Mouse (Mus musculus): Measurements from ENCODE around the gene Snd1.

Snd1 gene

DNA sequence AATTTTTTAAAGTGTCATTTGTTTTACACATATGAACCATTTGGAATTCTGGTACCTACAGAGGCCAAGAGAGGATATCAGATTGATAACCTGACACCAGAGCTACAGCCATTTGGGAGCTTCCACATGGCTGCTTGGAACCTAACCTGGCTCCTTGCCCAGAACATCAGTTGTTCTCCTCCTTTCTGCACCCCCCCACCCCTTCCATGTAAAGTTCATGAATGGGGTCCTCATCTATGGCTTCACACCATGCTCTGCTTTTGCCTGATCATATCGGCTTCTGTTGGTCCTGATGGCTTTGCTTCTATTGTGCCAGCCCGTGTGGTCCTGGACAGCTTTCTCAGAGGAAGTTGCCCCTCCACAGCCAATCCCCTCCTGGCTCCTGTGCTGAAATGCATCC lies 156.0 kb downstream of the Snd1 start:
- in situ Hi-C loops (cut with MboI, MseI), result no loop called here

DNA sequence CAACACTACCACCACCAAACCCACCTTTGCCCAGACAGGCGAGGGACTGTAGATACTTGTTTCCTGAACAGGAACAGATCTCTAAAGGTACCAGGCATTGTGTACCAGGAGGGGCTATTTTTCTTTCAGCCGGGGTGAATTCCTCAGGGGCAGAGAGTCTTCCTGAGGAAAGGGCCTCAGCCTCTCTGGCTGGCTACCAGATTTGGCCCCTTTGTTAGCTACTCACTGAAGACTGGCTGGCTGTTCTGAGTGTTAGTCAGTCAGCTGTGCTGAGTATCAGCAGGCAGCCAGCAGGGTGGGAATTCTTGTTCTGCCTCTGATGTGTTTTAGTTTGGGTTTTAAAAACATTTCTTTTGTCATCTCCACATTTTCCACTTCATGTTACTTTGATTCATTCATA lies 158.2 kb downstream of the Snd1 start:
- in situ Hi-C loops (cut with MboI, MseI), result no loop called here

DNA sequence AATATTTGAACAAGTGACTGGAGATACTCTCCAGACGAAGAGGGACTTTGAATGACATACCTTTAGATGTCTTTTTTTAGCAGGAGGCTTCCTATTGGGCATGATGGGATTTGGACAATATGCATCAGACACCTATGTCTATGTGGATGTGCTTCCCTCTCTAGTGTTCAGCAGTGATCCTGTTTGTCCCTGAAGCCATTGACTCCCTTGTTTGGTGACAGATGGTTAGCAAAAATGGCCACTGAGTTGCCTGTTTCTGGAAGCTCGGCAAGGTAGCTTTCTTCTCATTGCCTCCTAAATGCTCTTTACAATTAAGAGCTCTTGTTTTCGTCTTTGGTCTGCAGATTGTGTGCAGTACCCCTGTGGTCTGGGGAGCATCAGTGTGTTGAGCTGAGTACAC lies 158.7 kb downstream of the Snd1 start:
- in situ Hi-C loops (cut with MboI, MseI), result no loop called here

DNA sequence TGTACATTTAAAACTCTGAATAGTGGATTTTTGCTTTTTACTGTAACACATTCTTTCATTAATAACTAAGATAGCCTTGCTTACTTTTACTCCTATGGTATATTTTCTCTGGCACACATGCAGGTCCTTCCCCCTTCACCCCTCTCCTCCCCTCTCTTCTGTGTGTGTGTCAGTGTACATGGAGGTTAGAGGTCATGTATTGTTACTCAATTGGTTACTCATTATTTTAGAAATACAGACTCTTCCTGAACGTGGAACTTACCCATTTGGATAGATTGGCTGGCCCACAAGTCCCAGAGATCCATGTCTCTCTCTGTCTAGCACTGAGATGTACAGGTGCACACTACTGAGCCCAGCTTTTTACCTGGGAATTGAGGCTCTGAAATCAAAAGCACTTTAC lies 160.2 kb downstream of the Snd1 start:
- in situ Hi-C loops (cut with MboI, MseI), result no loop called here

DNA sequence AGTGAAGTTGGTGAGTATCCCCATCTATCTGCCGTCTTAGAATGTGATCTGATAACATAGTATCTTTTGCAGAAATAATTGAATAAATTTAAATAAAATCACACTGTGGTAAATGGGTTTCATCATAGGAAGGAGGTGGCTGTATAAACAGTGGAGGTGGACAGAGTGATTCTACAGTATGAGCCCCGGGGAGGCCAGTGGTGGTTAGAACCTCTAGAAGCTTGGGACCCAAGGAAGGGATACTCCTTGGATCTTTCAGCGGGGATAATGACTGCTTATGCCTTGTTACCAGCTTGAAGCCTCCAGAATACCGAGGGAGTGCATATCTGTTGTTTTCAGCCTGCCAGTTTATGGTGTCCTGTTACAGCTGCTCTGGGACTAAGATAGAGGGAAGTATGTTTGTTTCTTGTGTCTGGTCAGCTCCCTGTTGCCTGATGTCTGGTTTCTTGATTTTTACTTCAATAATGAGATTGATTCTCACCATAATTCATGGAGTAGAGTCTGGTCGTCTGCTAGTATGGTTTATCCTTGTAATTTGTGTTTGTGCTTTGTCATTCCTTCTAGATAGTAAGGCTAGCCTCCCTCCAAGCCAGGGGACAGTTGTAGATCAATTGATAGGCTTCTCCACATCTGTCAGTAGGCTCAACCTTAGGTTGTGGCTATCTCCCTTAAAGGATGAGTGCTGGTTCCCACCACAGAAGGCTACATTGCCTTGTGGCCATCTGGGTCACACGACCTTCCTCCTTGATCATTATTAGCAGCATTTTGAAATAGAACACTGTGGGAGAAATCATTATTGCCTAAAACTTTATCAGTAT lies 160.8 kb downstream of the Snd1 start:
- in situ Hi-C loops (cut with MboI, MseI), result no loop called here

DNA sequence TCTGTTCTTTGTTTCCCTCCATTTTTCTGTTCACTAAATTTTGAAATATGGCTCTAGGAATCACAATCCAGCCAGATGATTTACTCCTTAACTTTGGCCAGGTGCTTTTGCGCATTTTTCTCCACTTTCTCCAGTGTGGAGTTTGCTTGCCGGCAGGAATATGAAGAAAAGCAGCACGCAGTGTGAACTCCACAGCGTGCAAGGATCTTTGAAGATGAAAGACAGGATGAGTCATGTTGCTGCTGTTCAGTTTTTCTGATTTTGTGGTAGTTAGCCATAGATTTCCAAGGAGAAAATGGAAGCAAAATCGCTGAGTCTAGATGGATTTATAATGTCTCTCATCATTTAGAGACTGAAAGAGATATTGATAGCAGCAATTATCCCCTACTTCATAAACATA lies 165.1 kb downstream of the Snd1 start:
- in situ Hi-C loops (cut with MboI, MseI), result no loop called here

DNA sequence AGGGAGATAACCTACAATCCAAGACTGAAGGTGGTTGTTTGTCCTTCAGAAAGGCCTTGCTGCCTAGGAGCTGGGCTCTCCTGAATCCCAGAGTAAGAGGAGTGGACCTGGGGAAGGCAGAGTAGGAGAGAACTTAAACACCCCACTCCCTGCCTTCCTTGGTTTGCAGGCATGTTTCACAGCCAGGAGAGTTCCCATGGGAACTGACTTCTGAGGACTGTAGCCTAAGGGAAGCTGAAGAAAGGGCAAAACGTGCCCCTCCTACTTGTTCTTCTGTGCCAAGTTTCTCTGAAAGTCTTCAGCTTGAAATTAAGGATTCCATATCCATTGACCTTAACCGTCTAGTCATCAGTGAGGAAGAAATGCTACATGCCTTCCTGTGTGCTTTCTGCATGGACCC lies 168.0 kb downstream of the Snd1 start:
- in situ Hi-C loops (cut with MboI, MseI), result no loop called here

DNA sequence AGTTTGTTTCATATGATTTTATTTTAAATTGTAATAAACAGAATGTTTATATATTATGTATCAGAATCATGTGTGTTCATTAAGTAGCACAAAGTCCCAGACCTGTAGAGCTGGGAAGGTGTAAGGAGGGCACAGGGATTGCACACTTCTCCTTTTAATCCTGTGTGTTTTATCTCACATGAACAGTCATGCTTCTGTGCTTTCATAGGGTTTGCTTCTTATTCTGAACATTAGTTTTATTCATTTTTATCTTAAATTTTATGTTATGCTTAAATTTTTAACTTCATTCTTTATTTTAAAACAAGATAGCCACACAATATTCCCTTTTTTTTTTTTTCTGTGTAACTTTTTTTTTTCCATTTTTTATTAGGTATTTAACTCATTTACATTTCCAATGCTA lies 170.3 kb downstream of the Snd1 start:
- in situ Hi-C loops (cut with MboI, MseI), result no loop called here

DNA sequence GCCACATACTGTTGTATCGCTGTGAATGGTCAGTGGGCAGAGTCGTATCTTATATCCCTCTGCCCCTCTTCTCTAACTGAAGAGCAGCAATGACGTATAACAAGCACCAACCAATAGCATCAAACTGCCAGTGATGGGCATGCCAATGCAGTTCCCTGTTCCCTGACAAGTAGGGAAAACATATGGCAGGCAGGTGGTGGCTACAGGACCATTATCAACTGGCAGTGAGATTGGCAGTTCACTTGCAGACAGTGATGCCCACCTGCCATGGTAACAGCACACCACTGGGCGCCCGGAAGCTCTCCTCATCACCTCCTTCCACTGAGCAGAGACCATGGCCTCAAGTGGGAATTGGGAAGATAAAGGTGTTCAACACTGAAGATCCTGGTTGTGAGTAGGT lies 181.6 kb downstream of the Snd1 start:
- in situ Hi-C loops (cut with MboI, MseI), result no loop called here

DNA sequence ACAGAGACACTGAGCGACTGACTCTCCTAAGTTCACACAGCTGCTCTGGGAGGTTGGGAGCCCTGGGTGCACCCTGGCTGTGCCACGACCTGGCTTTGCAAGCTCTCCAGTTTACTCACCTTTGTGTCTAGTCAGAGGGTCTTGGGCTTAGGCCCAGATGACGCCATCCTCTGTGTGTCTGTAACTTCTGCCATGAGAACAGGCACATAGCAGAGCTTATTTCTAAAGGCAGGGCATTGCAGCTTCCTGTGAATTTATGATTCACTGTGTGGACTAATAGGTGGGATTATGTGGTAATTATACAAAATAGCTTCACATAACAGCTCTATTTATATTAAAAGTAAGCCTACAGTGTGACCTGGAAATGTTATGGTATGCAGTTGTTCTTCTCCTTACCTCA lies 188.1 kb downstream of the Snd1 start:
- in situ Hi-C loops (cut with MboI, MseI), result no loop called here

DNA sequence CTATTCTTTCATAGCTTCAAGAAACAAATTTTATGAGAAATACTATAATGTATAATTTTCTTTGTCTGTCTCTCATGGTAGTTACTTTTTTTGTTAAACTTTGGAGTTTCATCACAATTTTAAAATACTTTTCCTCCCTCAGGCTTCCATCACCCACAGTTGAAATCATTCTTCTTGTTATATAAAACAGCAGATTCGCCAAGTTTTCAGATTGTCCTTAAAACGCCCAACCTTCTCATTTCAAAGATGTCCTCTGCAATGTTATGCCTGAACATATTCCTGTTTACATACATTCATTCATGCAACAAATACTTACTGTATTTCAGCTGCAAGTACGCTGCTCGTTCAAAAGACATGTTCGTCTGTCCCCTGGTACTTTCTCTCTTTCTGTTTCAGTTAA lies 188.7 kb downstream of the Snd1 start:
- in situ Hi-C loops (cut with MboI, MseI), result no loop called here

DNA sequence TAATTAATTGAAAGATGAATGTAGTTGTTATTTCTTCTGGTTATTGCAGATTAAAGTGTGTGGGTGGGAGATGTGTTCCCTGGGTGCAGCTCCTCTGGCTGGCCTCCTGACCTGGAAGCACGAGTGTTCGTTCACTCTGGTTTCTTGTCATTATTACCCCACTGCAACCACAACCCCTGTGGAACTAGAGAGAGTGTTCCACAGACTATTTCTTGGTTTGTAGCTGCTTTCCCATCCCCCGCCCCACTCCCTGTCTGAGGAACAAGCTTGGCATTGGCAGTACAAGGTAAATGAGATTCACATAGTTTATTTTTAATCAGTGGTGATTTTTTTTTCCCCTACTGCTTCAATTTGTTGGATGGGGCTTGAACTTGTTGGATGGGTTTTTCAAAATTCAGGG lies 189.8 kb downstream of the Snd1 start:
- in situ Hi-C loops (cut with MboI, MseI), result no loop called here

DNA sequence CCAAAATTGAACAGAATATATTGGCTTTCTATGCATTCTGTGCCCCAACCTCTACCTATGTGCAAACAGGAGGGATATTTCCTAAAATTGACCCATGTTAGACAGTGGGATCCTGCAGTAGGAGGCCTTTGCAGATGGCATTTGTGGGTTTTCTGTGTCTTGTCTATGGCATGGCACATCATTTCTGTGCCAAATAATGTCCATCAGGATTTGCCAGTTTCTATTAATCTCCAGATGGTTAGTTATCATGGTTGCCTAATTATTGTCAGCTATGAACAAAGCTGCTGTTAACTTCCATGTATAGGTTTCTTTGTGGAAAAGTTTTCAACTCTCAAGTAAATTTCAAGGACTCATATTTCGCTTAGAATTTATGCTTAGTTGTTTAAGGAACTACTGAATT lies 192.6 kb downstream of the Snd1 start:
- in situ Hi-C loops (cut with MboI, MseI), result no loop called here

DNA sequence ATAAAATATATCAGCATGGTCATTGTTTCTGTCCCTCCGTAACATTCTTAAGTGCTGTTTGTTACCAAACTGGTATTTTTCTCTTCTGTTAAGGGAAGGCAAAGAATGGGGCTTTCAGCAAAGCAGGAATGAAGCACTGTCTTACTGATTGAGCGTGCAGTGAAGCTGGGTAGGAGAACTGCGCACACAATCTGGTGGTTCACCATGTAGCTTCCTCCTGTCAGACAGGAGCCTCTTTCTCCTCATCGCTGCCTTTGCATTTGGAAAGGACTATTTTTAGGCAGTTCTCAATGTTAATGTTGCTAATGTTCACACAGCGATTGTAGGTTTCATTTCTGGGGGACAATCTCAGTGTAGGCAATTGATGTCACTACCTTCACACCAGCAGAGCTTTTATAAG lies 194.3 kb downstream of the Snd1 start:
- in situ Hi-C loops (cut with MboI, MseI), result no loop called here

DNA sequence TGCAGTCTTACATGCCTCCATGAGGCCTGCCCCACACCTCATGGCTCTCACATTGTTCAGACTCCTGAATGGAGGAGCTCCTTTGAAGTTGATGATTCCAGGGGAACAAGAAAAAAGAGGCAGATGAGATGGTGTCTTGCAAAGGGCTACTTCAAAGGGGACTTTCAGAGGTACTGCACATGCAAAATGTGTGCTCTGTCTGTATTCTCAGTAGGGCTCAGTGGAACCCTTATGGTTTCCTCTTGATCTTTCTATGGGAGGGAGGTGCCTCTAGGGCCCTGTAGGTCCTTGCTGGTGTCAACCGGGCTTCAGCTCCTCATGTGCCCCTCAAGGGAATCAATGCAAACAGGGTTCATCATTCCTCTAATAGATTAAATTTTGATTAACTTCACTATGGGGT lies 197.4 kb downstream of the Snd1 start:
- in situ Hi-C loops (cut with MboI, MseI), result no loop called here

DNA sequence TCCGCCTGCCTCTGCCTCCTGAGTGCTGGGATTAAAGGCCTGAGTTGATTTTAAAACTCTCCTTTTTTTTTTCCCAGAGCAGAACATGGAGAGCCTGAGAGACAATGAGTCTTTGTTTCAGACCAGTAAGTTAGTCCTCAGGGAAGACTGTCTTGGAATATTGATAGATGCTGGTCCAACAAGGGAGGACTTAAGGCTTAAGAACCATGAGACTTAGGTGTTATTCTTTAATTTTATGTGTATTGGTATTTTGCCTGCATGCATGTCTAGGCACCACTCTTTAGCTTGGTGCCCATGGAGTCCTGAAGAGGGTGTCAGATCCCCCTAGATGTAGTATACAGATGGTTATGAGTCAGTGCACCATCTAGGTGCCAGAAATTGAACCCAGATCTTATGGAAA lies 199.7 kb downstream of the Snd1 start:
- in situ Hi-C loops (cut with MboI, MseI), result no loop called here

DNA sequence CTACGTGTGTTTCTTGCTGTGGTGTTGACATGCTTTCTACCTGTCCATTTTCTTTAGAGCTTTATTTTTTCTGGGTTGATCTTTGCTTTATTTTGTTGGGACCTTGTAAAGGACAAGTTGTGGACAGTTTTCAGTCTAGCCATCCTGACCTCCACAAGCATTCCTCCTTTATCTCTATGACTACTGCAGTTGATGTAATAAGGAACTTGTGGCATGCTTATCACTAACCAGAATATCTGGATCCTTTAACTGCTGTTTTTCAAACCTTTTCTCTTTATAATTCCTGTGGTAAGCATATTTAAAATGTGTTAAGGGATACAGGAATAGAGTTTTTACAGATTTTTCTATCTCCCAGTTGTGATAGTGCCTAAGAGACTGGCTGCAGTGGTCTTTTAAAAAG lies 204.0 kb downstream of the Snd1 start:
- in situ Hi-C loops (cut with MboI, MseI), result no loop called here

DNA sequence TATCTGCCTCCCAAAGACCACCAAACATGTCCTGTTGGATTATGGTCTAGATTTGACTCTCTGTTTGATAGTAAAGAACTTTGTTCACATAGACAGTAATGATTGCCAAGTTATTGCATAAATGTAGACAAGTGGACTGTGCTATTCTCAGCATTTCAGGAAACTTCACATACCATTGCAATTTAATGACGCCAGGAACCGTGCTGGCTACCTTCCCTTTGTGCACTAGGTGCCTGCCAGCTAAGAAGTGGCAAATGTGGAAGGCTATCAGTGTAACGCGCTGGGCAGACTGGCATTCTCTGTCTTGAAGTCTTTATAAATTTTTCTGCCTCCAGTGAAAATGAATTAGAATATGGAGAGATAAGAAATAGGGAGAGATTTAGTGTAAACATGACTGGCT lies 205.6 kb downstream of the Snd1 start:
- in situ Hi-C loops (cut with MboI, MseI), result no loop called here

DNA sequence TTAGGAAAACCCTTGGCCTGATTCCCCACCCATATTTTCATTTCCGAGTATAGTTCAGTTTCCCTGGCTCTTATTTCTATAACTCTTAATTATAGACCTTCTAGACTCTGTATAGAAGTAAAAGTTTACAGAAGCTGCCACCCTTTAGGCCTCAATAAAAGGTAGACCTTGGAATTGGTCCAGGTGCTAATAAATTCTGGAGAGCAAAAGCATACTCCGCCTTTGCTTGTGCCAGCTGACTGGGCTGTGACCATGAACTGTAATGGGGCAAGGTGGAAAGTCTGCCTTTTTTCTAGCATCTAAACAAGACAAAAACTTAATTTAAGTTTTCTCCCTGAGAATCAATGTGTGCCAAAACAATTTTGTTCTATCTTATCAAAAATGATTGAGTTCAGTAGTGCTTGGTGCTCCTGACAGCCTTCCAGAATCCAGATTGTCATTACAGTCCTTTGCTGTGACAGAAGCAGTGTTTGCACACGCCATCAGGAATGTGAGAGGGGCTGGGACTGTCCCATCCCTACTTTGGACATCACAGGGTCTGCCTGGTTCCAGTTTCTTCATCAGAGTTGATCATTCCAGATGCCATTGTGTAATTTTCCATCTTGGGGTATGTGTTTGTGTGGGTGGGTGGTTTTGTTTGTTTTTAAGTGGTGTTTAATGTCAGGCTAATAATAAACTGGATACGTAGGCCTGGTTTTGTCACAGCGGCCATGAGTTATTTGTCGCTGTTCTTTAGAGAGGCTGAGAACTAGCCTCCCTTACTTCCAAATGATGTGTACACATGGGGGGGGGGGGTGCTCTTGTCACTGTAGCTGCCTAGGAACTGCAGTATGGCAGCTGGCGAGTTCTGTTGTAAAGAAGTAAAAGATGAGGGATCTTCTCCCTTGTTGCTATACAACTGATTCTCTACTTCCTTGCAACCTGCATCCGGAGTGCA lies 206.8 kb downstream of the Snd1 start:
- in situ Hi-C loops (cut with MboI, MseI), result no loop called here

DNA sequence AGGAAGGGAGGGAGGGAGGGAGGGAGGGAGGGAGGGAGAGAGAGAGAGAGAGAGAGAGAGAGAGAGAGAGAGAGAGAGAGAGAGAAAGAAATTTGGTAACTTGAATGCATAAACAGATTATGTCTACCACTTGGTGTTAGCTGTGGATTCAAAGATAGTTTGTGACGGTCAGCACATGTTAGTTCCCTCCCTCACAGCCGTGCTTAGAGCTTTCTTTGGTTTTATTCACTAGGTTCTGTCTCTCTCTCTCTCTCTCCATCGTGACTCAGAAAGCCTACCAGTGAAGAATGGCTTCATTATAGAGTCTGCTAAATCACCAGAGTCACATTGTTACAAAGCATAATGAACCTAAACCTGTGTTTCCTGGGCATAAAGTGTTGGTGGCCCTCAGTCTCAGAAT lies 210.1 kb downstream of the Snd1 start:
- in situ Hi-C loops (cut with MboI, MseI), result no loop called here

DNA sequence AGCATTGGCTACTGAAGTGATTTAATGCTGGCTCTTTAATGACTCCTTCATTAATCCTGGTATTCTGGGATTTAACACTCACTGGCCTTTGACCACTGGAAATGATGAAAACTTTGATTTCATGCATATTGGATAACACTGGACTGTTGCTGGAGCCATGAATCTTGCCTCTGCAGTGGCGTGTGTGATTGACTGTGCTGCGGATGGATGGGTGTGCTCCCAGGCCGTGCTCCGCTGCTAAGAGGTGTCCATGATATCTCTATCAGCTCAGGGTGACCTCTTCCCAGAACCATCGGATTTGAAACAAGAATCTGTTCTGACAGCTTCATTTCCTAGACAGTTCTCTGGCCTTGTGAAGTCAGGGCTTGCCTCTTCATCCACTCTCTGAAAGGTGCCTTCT lies 210.8 kb downstream of the Snd1 start:
- in situ Hi-C loops (cut with MboI, MseI), result no loop called here

DNA sequence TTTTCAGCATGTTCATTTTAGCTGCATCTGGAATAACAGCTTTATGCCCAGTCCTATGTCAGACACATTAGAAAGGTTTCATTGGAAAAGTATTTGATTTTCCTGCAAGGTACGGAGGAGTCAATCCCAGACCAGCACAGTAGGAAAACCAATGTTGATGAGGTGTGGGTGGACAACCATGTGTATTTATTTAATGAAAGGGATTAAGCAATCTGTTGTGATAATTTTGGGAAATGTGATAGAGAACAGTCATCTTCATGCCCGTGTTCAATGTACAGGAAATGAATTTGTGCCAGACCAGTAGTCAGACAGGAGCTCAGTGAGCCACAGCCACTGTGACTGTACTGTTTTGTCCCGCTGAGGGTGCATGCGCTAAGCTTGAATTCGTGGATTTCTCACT lies 212.8 kb downstream of the Snd1 start:
- in situ Hi-C loops (cut with MboI, MseI), result no loop called here

DNA sequence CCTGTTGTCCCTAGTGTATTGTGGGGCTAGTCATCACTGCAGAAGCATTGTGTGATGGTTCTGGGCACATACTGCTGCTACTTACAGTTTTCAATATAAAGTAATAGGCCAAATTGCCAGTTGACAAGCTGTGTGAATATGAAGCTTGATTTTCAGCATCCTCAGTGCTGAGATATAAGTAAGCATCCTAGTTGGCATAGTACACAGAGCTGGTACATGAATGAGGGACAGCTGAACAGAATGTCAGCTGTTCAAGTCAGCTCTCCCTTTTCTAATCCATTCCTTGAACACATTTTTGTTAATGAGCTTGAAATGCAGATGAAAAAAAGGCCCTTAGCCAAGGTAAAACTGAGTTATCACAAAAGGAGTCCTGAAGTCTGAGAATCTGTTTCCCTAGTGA lies 217.7 kb downstream of the Snd1 start:
- in situ Hi-C loops (cut with MboI, MseI), result no loop called here

Data from regulatory T cell (primary cell).